Mouse (Mus musculus): ENCODE data around the gene Ap3b2. TPM values are rescaled to one million over a fixed set of nuclear protein-coding genes. Genes with fewer than 3 reads are reported as not detected.

The Ap3b2 gene
- total RNA-seq (2014; fragmentation: Nextera tagmentation) (not detected in 2 replicates), total RNA-seq (2017) (0.12 and 0.16 TPM in 2 replicates), polyA plus RNA-seq (2012) (not detected in 2 replicates)

GRCm38 (mm10) chr7:81493331-81494021, at the start of gene Ap3b2:
Gene Ap3b2 (minus strand): TSS chr7:81493925.
- peak within 1 kb of the TSS; percentile 13; the same call in 1 of the 2 replicates for H3K4me3 ChIP-seq (ENCODE audit: low read depth, low read length)
- DNase-seq (ENCODE audit: low spot score) (no peak), ATAC-seq (ENCODE audit: extremely low read depth, insufficient number of reproducible peaks, low FRiP score, poor library complexity, severe bottlenecking) (no peak)
- peaks cover 8% of the 10 kb centered on the region; the same call in 1 of the 2 replicates for H3K4me1 ChIP-seq (ENCODE audit: insufficient read depth, low read depth, low read length)
- H3K36me3 ChIP-seq (replicated peaks): no peaks in the 10 kb centered on the region
- no peaks in the 10 kb centered on the region for H3K9me3 ChIP-seq (replicated peaks)
- TF ChIP-seq GATA2 (IDR thresholded peaks at IDR 0.05; ENCODE audit: borderline replicate concordance, low read depth, low read length): no peak
- TF ChIP-seq TAL1 (conservative IDR thresholded peaks at IDR 0.05; ENCODE audit: low read depth, low read length): no peak
- TF ChIP-seq POLR2AphosphoS5 (IDR thresholded peaks at IDR 0.05; ENCODE audit: insufficient replicate concordance, low read depth, low read length): no peak
- H3K27me3 ChIP-seq (ENCODE audit: insufficient read depth, low read length): peaks cover 23% of the 10 kb centered on the region; the same call in 1 of the 2 replicates

- no peaks in the 10 kb centered on the region; the same call in 1 of the 2 replicates for H3K4me1 ChIP-seq (ENCODE audit: insufficient read depth, low read depth, low read length)
- no peak for ATAC-seq (ENCODE audit: extremely low read depth, insufficient number of reproducible peaks, low FRiP score, poor library complexity, severe bottlenecking)
- no peaks in the 10 kb centered on the region for H3K9me3 ChIP-seq (replicated peaks)
- H3K4me3 ChIP-seq (ENCODE audit: low read depth, low read length): no peak overlapping the region
- DNase-seq (ENCODE audit: low spot score): no peak
- no peak for TF ChIP-seq GATA2 (IDR thresholded peaks at IDR 0.05; ENCODE audit: borderline replicate concordance, low read depth, low read length)
- H3K36me3 ChIP-seq (replicated peaks): no peaks in the 10 kb centered on the region
- H3K27me3 ChIP-seq (ENCODE audit: insufficient read depth, low read length): peaks cover 42% of the 10 kb centered on the region
These were observed 49.2 kb upstream of the Ap3b2 start for GRCm38 (mm10) chr7:81542934-81543333.

GRCm38 (mm10) chr7:81541924-81542524, 48.3 kb upstream of the Ap3b2 start:
- DNase-seq (ENCODE audit: low spot score) (no peak), ATAC-seq (ENCODE audit: extremely low read depth, insufficient number of reproducible peaks, low FRiP score, poor library complexity, severe bottlenecking) (no peak)
- no peak overlapping the region for H3K4me3 ChIP-seq (ENCODE audit: low read depth, low read length)
- no peaks in the 10 kb centered on the region for H3K36me3 ChIP-seq (replicated peaks)
- no peaks in the 10 kb centered on the region for H3K9me3 ChIP-seq (replicated peaks)
- TF ChIP-seq TAL1 (conservative IDR thresholded peaks at IDR 0.05; ENCODE audit: low read depth, low read length) (no peak), GATA2 (IDR thresholded peaks at IDR 0.05; ENCODE audit: borderline replicate concordance, low read depth, low read length) (no peak), GATA1 (IDR thresholded peaks at IDR 0.05; ENCODE audit: borderline replicate concordance, low read length) (no peak), POLR2AphosphoS5 (IDR thresholded peaks at IDR 0.05; ENCODE audit: insufficient replicate concordance, low read depth, low read length) (no peak), CTCF (IDR thresholded peaks at IDR 0.05; ENCODE audit: low read depth, low read length) (no peak)
- no peaks in the 10 kb centered on the region; the same call in 1 of the 2 replicates for H3K4me1 ChIP-seq (ENCODE audit: insufficient read depth, low read depth, low read length)
- H3K27me3 ChIP-seq (ENCODE audit: insufficient read depth, low read length): peaks cover 42% of the 10 kb centered on the region

GRCm38 (mm10) chr7:81540999-81541398, 47.3 kb upstream of the Ap3b2 start:
- DNase-seq (ENCODE audit: low spot score) (no peak), ATAC-seq (ENCODE audit: extremely low read depth, insufficient number of reproducible peaks, low FRiP score, poor library complexity, severe bottlenecking) (no peak)
- Histone ChIP-seq H3K4me3 (ENCODE audit: low read depth, low read length) (no peak overlapping the region), H3K9me3 (replicated peaks) (no peaks in the 10 kb centered on the region), H3K27me3 (ENCODE audit: insufficient read depth, low read length) (peaks cover 40% of the 10 kb centered on the region), H3K4me1 (ENCODE audit: insufficient read depth, low read depth, low read length) (no peaks in the 10 kb centered on the region; the same call in 1 of the 2 replicates), H3K36me3 (replicated peaks) (no peaks in the 10 kb centered on the region)
- TF ChIP-seq GATA1 (IDR thresholded peaks at IDR 0.05; ENCODE audit: borderline replicate concordance, low read length) (no peak), GATA2 (IDR thresholded peaks at IDR 0.05; ENCODE audit: borderline replicate concordance, low read depth, low read length) (no peak), CTCF (IDR thresholded peaks at IDR 0.05; ENCODE audit: low read depth, low read length) (no peak), TAL1 (conservative IDR thresholded peaks at IDR 0.05; ENCODE audit: low read depth, low read length) (no peak), POLR2AphosphoS5 (IDR thresholded peaks at IDR 0.05; ENCODE audit: insufficient replicate concordance, low read depth, low read length) (no peak)

GRCm38 (mm10) chr7:81539565-81539964, 45.8 kb upstream of the Ap3b2 start:
- Histone ChIP-seq H3K9me3 (replicated peaks) (no peaks in the 10 kb centered on the region), H3K4me1 (ENCODE audit: insufficient read depth, low read depth, low read length) (no peaks in the 10 kb centered on the region; the same call in 1 of the 2 replicates), H3K36me3 (replicated peaks) (peaks cover 12% of the 10 kb centered on the region), H3K27me3 (ENCODE audit: insufficient read depth, low read length) (peaks cover 38% of the 10 kb centered on the region), H3K4me3 (ENCODE audit: low read depth, low read length) (no peak overlapping the region)
- no peak for DNase-seq (ENCODE audit: low spot score)
- ATAC-seq (ENCODE audit: extremely low read depth, insufficient number of reproducible peaks, low FRiP score, poor library complexity, severe bottlenecking): no peak
- no peak for TF ChIP-seq TAL1 (conservative IDR thresholded peaks at IDR 0.05; ENCODE audit: low read depth, low read length)
- TF ChIP-seq GATA2 (IDR thresholded peaks at IDR 0.05; ENCODE audit: borderline replicate concordance, low read depth, low read length): no peak
- TF ChIP-seq CTCF (IDR thresholded peaks at IDR 0.05; ENCODE audit: low read depth, low read length): no peak
- no peak for TF ChIP-seq POLR2AphosphoS5 (IDR thresholded peaks at IDR 0.05; ENCODE audit: insufficient replicate concordance, low read depth, low read length)
- no peak for TF ChIP-seq GATA1 (IDR thresholded peaks at IDR 0.05; ENCODE audit: borderline replicate concordance, low read length)

GRCm38 (mm10) chr7:81538070-81538675, 44.4 kb upstream of the Ap3b2 start:
- Histone ChIP-seq H3K36me3 (replicated peaks) (peaks cover 20% of the 10 kb centered on the region), H3K4me3 (ENCODE audit: low read depth, low read length) (no peak overlapping the region), H3K27me3 (ENCODE audit: insufficient read depth, low read length) (peaks cover 28% of the 10 kb centered on the region), H3K9me3 (replicated peaks) (peaks cover 3% of the 10 kb centered on the region), H3K4me1 (ENCODE audit: insufficient read depth, low read depth, low read length) (no peaks in the 10 kb centered on the region; the same call in 1 of the 2 replicates)
- ATAC-seq (ENCODE audit: extremely low read depth, insufficient number of reproducible peaks, low FRiP score, poor library complexity, severe bottlenecking): no peak
- DNase-seq (ENCODE audit: low spot score): no peak
- TF ChIP-seq GATA2 (IDR thresholded peaks at IDR 0.05; ENCODE audit: borderline replicate concordance, low read depth, low read length): no peak
- TF ChIP-seq TAL1 (conservative IDR thresholded peaks at IDR 0.05; ENCODE audit: low read depth, low read length): no peak
- TF ChIP-seq GATA1 (IDR thresholded peaks at IDR 0.05; ENCODE audit: borderline replicate concordance, low read length): no peak
- no peak for TF ChIP-seq CTCF (IDR thresholded peaks at IDR 0.05; ENCODE audit: low read depth, low read length)
- TF ChIP-seq POLR2AphosphoS5 (IDR thresholded peaks at IDR 0.05; ENCODE audit: insufficient replicate concordance, low read depth, low read length): no peak
